Mouse (Mus musculus) liver, adult 2 months (tissue): Measurements from ENCODE around the gene Evx2. TPM values are rescaled to one million over a fixed set of nuclear protein-coding genes. Genes with fewer than 3 reads are reported as not detected.

Source experiments
- DNase-seq: peaks from one replicate; pipeline ENCODE4 v3.0.0-alpha.2; 2011; ENCODE audit warnings: low read depth, low spot score; ENCODE audit errors: extremely low read depth
- H3K27ac ChIP-seq: fragments of 200-500 bp; replicated peaks from 2 replicates; pipeline ENCODE4 v1.5.1; 2012; ENCODE audit warnings: low read depth, mild to moderate bottlenecking, control low read depth, inconsistent platforms, low read length; ENCODE audit not compliant: insufficient read depth
- H3K27me3 ChIP-seq: fragments of 200-500 bp; 2 replicates; pipeline ENCODE4 v1.6.1; 2012; ENCODE audit warnings: mild to moderate bottlenecking, moderate library complexity, low read length, inconsistent platforms; ENCODE audit not compliant: control insufficient read depth, insufficient read depth
- H3K36me3 ChIP-seq: fragments of 200-500 bp; 2 replicates; pipeline ENCODE4 v1.6.1; 2012; ENCODE audit warnings: low read length, inconsistent platforms; ENCODE audit not compliant: control insufficient read depth, insufficient read depth
- H3K4me1 ChIP-seq: fragments of 200-500 bp; 2 replicates; pipeline ENCODE4 v1.6.1; 2011; ENCODE audit warnings: low read length; ENCODE audit not compliant: control insufficient read depth, insufficient read depth
- H3K4me3 ChIP-seq: fragments of 200-500 bp; 2 replicates; pipeline ENCODE4 v1.5.1; 2011; ENCODE audit warnings: low read depth, mild to moderate bottlenecking, control low read depth, low read length, moderate library complexity; ENCODE audit not compliant: insufficient read depth
- H3K79me2 ChIP-seq: fragments of 200-500 bp; 2 replicates; pipeline ENCODE4 v1.6.1; 2012; ENCODE audit warnings: inconsistent platforms, mild to moderate bottlenecking, low read length, moderate library complexity; ENCODE audit not compliant: control insufficient read depth, insufficient read depth
- H3K9ac ChIP-seq: fragments of 200-500 bp; 2 replicates; pipeline ENCODE4 v1.6.1; 2012; ENCODE audit warnings: low read depth, mild to moderate bottlenecking, control low read depth, inconsistent platforms, low read length
- CTCF ChIP-seq: fragments of 200-500 bp; IDR thresholded peaks from 2 replicates; pipeline ENCODE4 v1.5.1; 2011; ENCODE audit warnings: low read depth, low read length, control low read depth
- POLR2A ChIP-seq: fragments of 200-500 bp; IDR thresholded peaks from 2 replicates; pipeline ENCODE4 v1.6.1; 2011; ENCODE audit warnings: low read length, control low read depth; ENCODE audit not compliant: insufficient read depth; ENCODE audit errors: extremely low read depth
- WGBS: fragments of 180-500 bp; shearing (Covaris S2); methylation state at CpG from one replicate; pipeline ENCODE4 v1.1.7; 2018; 5-methylcytosine and 5-hydroxymethylcytosine counted together
- polyA plus RNA-seq: library from polyadenylated mRNA; depleted of rRNA; stranded (reverse); fragments of >200 nt; gene quantifications from 2 replicates; pipeline ENCODE4 v1.2.3, GENCODE M21; 2012
- total RNA-seq: library from RNA; depleted of rRNA; stranded (reverse); fragments of >200 nt; gene quantifications from 2 replicates; pipeline ENCODE4 v1.2.3, GENCODE M21; 2014

Gene Evx2
- total and polyA plus RNA-seq, 2 experiments, result not detected

GRCm38 (mm10) chr2:74704393-74704998 is 45.1 kb upstream of the Evx2 start, which contains the start of gene Hoxd8:
TSS of gene Hoxd8 (plus strand) at chr2:74704615.
- Histone ChIP-seq H3K4me1 (no peaks in the 10 kb centered on the region), H3K36me3 (no peaks in the 10 kb centered on the region), H3K27ac (no peak within 1 kb of the TSS), H3K27me3 (peaks cover 50% of the 10 kb centered on the region), H3K79me2 (no peaks in the 10 kb centered on the region), H3K4me3 (peak within 1 kb of the TSS; percentile 23; the same call in 1 of the 2 replicates), H3K9ac (no peak within 1 kb of the TSS)
- no peak for TF ChIP-seq POLR2A
- no peak for TF ChIP-seq CTCF
- no peak for DNase-seq
- 5% methylated on average over 51 of the region's 52 CpGs for WGBS

GRCm38 (mm10) chr2:74703720-74704392 is 44.5 kb upstream of the Evx2 start:
- Histone ChIP-seq H3K9ac (no peak overlapping the region), H3K4me1 (no peaks in the 10 kb centered on the region), H3K27me3 (peaks cover 47% of the 10 kb centered on the region), H3K79me2 (no peaks in the 10 kb centered on the region), H3K4me3 (no peak overlapping the region), H3K36me3 (no peaks in the 10 kb centered on the region), H3K27ac (no peak overlapping the region)
- DNase-seq, result no peak
- TF ChIP-seq CTCF, result no peak
- TF ChIP-seq POLR2A, result no peak
- WGBS, result 5% methylated on average over 26 of the region's 26 CpGs

- H3K4me1 ChIP-seq, result no peaks in the 10 kb centered on the region
- peaks cover 46% of the 10 kb centered on the region for H3K27me3 ChIP-seq
- H3K4me3 ChIP-seq, result no peak overlapping the region
- H3K27ac ChIP-seq, result no peak overlapping the region
- H3K36me3 ChIP-seq, result no peaks in the 10 kb centered on the region
- DNase-seq, result no peak
- H3K9ac ChIP-seq, result no peak overlapping the region
- 11% methylated on average over 10 of the region's 10 CpGs for WGBS
- no peaks in the 10 kb centered on the region for H3K79me2 ChIP-seq
- TF ChIP-seq CTCF, result no peak
- no peak for TF ChIP-seq POLR2A
Observed at GRCm38 (mm10) chr2:74703317-74703716, 44.0 kb upstream of the Evx2 start.

GRCm38 (mm10) chr2:74702820-74703219 is 43.5 kb upstream of the Evx2 start:
- H3K27ac ChIP-seq, result no peak overlapping the region
- peaks cover 51% of the 10 kb centered on the region for H3K27me3 ChIP-seq
- 30% methylated on average over 6 of the region's 6 CpGs for WGBS
- TF ChIP-seq CTCF (no peak), POLR2A (no peak)
- H3K4me1 ChIP-seq, result 0 out of 2 replicates have a peak, but pooled peaks cover 1% of the 10 kb centered on the region
- no peak overlapping the region for H3K4me3 ChIP-seq
- no peaks in the 10 kb centered on the region for H3K79me2 ChIP-seq
- DNase-seq, result no peak
- no peaks in the 10 kb centered on the region for H3K36me3 ChIP-seq
- no peak overlapping the region for H3K9ac ChIP-seq

- H3K36me3 ChIP-seq, result no peaks in the 10 kb centered on the region
- H3K4me3 ChIP-seq, result no peak overlapping the region
- no peaks in the 10 kb centered on the region for H3K79me2 ChIP-seq
- peak; percentile 76; the same call in 1 of the 2 replicates for TF ChIP-seq CTCF
- TF ChIP-seq POLR2A, result no peak
- DNase-seq, result peak; percentile 48
- H3K27ac ChIP-seq, result no peak overlapping the region
- no peak overlapping the region for H3K9ac ChIP-seq
- peaks cover 50% of the 10 kb centered on the region for H3K27me3 ChIP-seq
- 0 out of 2 replicates have a peak, but pooled peaks cover 1% of the 10 kb centered on the region for H3K4me1 ChIP-seq
- whole genome bisulfite sequencing, result 16% methylated on average over 17 of the region's 17 CpGs
Observed at GRCm38 (mm10) chr2:74701949-74702819, 42.8 kb upstream of the Evx2 start.
